Mouse (Mus musculus) forebrain, embryonic 14.5 days (tissue): Measurements from ENCODE around the gene Olfr1306. TPM values are rescaled to one million over a fixed set of nuclear protein-coding genes. Genes with fewer than 3 reads are reported as not detected.

Experiments
- ATAC-seq: fragments of 200-750 bp; cut with Nextera tagmentation; 2 replicates; pipeline ENCODE4 v1.8.0; 2017; ENCODE audit warnings: mild to moderate bottlenecking, moderate library complexity
- DNase-seq: peaks from one replicate; pipeline ENCODE4 v3.0.0-alpha.2; 2015; ENCODE audit warnings: low spot score
- H3K27ac ChIP-seq: fragments of 300-500 bp; sonication (generic); 2 replicates; pipeline ENCODE4 v1.5.1; 2014; ENCODE audit warnings: low read depth, mild to moderate bottlenecking, control low read depth, low read length, moderate library complexity
- H3K27me3 ChIP-seq: fragments of 300-500 bp; sonication (generic); replicated peaks from 2 replicates; pipeline ENCODE4 v1.6.1; 2014; ENCODE audit warnings: low read length, control low read depth, mixed read lengths; ENCODE audit not compliant: control insufficient read depth, insufficient read depth
- H3K36me3 ChIP-seq: fragments of 300-500 bp; sonication (generic); 2 replicates; pipeline ENCODE4 v1.6.1; 2014; ENCODE audit warnings: low read length, control low read depth; ENCODE audit not compliant: control insufficient read depth, insufficient read depth
- H3K4me1 ChIP-seq: fragments of 300-500 bp; sonication (generic); 2 replicates; pipeline ENCODE4 v1.6.1; 2014; ENCODE audit warnings: antibody characterized with exemption, low read length, control low read depth; ENCODE audit not compliant: control insufficient read depth, insufficient read depth
- H3K4me2 ChIP-seq: fragments of 300-500 bp; sonication (generic); 2 replicates; pipeline ENCODE4 v1.6.1; 2014; ENCODE audit warnings: mild to moderate bottlenecking, control low read depth, low read length
- H3K4me3 ChIP-seq: fragments of 300-500 bp; sonication (generic); 2 replicates; pipeline ENCODE4 v1.5.1; 2014; ENCODE audit warnings: low read depth, low read length, control low read depth
- H3K9ac ChIP-seq: fragments of 300-500 bp; sonication (generic); 2 replicates; pipeline ENCODE4 v1.6.1; 2014; ENCODE audit warnings: mild to moderate bottlenecking, low read length, control low read depth, moderate library complexity
- H3K9me3 ChIP-seq: fragments of 300-500 bp; sonication (generic); replicated peaks from 2 replicates; pipeline ENCODE4 v1.6.1; 2016; ENCODE audit warnings: low read length, control low read depth, mixed read lengths; ENCODE audit not compliant: control insufficient read depth
- WGBS: fragments of 180-500 bp; shearing (Covaris S2); extraction: QIAGEN DNeasy Blood & Tissue Kit; methylation state at CpG from one replicate; pipeline ENCODE4 v1.1.7; 2014; 5-methylcytosine and 5-hydroxymethylcytosine counted together
- polyA plus RNA-seq: library from polyadenylated mRNA; unstranded; fragments of >200 nt; fragmentation: Nextera tagmentation; extraction: Ambion mirVana; gene quantifications from 2 replicates; pipeline ENCODE4 v1.2.1, GENCODE M21; 2014

The Olfr1306 gene
- not detected in 2 replicates for polyA plus RNA-seq

DNA sequence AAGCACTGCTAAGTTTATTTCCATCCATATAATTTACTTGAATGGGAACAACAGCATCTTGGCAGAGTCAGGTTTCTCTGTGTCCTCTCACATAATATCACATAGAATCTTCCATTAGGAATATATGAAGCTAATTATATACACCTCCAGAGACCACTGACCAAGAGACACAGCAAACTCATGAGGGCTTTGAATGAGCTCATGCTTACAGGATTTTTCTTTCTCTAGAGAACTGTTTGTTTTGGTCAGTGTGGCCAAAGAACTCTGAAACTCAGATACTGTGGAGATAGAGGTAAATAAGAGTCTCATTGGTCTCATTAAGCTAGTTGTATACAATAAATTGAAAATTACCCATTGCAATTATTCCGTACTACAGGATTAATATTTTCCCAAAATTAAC is at the start of gene Olfr1306:
Gene Olfr1306 (minus strand): TSS at position 101 of the 400 bp plus-strand sequence.
- DNase-seq (no peak), ATAC-seq (no peak)
- Histone ChIP-seq H3K36me3 (no peaks in the 10 kb centered on the region), H3K4me1 (no peaks in the 10 kb centered on the region), H3K27ac (no peak within 1 kb of the TSS), H3K9me3 (no peaks in the 10 kb centered on the region), H3K27me3 (no peaks in the 10 kb centered on the region), H3K4me2 (no peak within 1 kb of the TSS), H3K4me3 (no peak within 1 kb of the TSS), H3K9ac (no peak within 1 kb of the TSS)
- WGBS: 85% methylated on average over 1 of the region's 1 CpGs

DNA sequence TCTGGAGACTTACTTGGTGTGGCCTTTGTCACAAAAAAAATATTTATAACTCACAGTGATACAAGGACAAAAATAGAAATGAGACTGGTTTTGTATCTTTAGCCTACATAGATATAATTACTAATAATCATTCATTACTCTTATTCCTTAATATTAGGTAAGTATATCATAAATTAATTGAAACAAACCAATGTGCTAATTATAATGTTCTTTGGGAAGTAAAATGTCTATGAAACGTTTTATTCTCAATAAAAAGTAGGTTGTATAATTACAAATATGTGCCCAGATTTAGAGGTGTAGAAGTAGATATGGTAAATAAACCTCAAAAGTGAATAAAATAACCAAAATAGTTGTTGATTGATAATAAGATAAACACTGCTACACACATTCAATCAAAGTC is 48.8 kb upstream of the Olfr1306 start, which contains the start of gene Olfr1308:
Gene Olfr1308 (minus strand): TSS at position 101 of the 400 bp plus-strand sequence.
- Histone ChIP-seq H3K4me3 (no peak within 1 kb of the TSS), H3K27ac (no peak within 1 kb of the TSS), H3K36me3 (no peaks in the 10 kb centered on the region), H3K27me3 (no peaks in the 10 kb centered on the region), H3K9ac (no peak within 1 kb of the TSS), H3K9me3 (no peaks in the 10 kb centered on the region), H3K4me2 (no peak within 1 kb of the TSS), H3K4me1 (no peaks in the 10 kb centered on the region)
- ATAC-seq (no peak), DNase-seq (no peak)
- 51% methylated on average over 1 of the region's 1 CpGs for WGBS

DNA sequence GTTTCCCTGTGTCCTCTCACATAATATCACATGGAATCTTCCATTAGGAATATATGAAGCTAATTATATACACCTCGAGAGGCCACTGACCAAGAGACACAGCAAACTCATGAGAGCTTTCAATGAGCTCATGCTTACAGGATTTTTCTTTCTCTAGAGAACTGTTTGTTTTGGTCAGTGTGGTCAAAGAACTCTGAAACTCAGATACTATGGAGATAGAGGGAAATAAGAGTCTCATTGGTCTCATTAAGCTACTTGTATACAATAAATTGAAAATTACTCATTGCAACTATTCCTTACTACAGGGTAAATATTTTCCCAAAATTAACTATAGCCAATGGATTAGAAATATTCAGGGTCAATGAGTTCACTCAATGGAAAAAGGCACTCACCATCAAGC is 33.3 kb upstream of the Olfr1306 start, which contains the start of gene Olfr1307:
Gene Olfr1307 (minus strand): TSS at position 101 of the 400 bp plus-strand sequence.
- Histone ChIP-seq H3K27ac (no peak within 1 kb of the TSS), H3K9ac (no peak within 1 kb of the TSS), H3K36me3 (no peaks in the 10 kb centered on the region), H3K4me2 (no peak within 1 kb of the TSS), H3K4me1 (no peaks in the 10 kb centered on the region), H3K4me3 (no peak within 1 kb of the TSS), H3K9me3 (no peaks in the 10 kb centered on the region), H3K27me3 (no peaks in the 10 kb centered on the region)
- WGBS: 75% methylated on average over 1 of the region's 1 CpGs
- no peak for DNase-seq
- no peak for ATAC-seq

DNA sequence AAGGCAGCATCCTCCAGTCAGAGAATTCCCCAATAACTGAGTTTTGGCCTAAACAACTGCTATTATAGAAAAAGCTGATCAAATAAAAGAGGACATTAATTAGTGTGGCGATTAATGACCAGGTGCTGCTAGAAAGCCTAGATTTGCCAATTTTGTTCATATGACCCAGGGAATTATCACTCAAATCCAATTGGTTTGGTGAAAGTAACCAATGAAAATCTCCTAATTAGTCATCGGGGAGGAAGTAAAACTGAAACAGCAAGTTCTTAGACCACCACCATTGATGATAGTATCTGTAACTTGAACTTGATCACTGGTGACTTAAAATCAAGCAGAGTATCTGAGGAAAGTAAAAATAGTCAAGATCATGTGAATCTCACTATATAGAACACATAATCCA is 39.0 kb downstream of the Olfr1306 start, which contains the start of gene Olfr1305:
Gene Olfr1305 (minus strand): TSS at position 101 of the 400 bp plus-strand sequence.
- no peak within 1 kb of the TSS for H3K4me2 ChIP-seq
- 89% methylated on average over 2 of the region's 2 CpGs for WGBS
- no peaks in the 10 kb centered on the region for H3K4me1 ChIP-seq
- H3K4me3 ChIP-seq: no peak within 1 kb of the TSS
- H3K36me3 ChIP-seq: no peaks in the 10 kb centered on the region
- no peaks in the 10 kb centered on the region for H3K27me3 ChIP-seq
- DNase-seq (no peak), ATAC-seq (no peak)
- no peak within 1 kb of the TSS for H3K9ac ChIP-seq
- H3K27ac ChIP-seq: no peak within 1 kb of the TSS
- no peaks in the 10 kb centered on the region for H3K9me3 ChIP-seq

Other genes starting within 250 kb of the Olfr1306 start
- gene Olfr1301, start 165.3 kb downstream of the Olfr1306 start, polyA plus RNA-seq: not detected in 2 replicates
- gene Olfr1302, start 138.8 kb downstream of the Olfr1306 start, polyA plus RNA-seq: not detected in 2 replicates
- gene Olfr1303, start 95.9 kb downstream of the Olfr1306 start, polyA plus RNA-seq: not detected in 2 replicates
- gene Olfr1305, start 39.1 kb downstream of the Olfr1306 start, polyA plus RNA-seq: not detected in 2 replicates
- gene Olfr1307, start 33.2 kb upstream of the Olfr1306 start, polyA plus RNA-seq: not detected in 2 replicates
- not detected in 2 replicates for gene Olfr1308, start 48.7 kb upstream of the Olfr1306 start, polyA plus RNA-seq
- not detected in 2 replicates for gene Olfr1309, start 74.0 kb upstream of the Olfr1306 start, polyA plus RNA-seq
- gene Olfr1310, start 96.4 kb upstream of the Olfr1306 start, polyA plus RNA-seq: not detected in 2 replicates
- gene Olfr1311, start 108.1 kb upstream of the Olfr1306 start, polyA plus RNA-seq: not detected in 2 replicates
- not detected in 2 replicates for gene Olfr1312, start 134.0 kb upstream of the Olfr1306 start, polyA plus RNA-seq
- gene Olfr1313, start 161.6 kb upstream of the Olfr1306 start, polyA plus RNA-seq: not detected in 2 replicates
- gene Olfr1314, start 180.5 kb upstream of the Olfr1306 start, polyA plus RNA-seq: not detected in 2 replicates
- not detected in 2 replicates for gene Olfr1315-ps1, start 199.2 kb upstream of the Olfr1306 start, polyA plus RNA-seq
- gene Olfr1316, start 218.7 kb upstream of the Olfr1306 start, polyA plus RNA-seq: not detected in 2 replicates
- not detected in 2 replicates for gene Olfr1317, start 224.1 kb upstream of the Olfr1306 start, polyA plus RNA-seq
- gene Olfr1318, start 237.9 kb upstream of the Olfr1306 start, polyA plus RNA-seq: not detected in 2 replicates